In the genomic region with DNA sequence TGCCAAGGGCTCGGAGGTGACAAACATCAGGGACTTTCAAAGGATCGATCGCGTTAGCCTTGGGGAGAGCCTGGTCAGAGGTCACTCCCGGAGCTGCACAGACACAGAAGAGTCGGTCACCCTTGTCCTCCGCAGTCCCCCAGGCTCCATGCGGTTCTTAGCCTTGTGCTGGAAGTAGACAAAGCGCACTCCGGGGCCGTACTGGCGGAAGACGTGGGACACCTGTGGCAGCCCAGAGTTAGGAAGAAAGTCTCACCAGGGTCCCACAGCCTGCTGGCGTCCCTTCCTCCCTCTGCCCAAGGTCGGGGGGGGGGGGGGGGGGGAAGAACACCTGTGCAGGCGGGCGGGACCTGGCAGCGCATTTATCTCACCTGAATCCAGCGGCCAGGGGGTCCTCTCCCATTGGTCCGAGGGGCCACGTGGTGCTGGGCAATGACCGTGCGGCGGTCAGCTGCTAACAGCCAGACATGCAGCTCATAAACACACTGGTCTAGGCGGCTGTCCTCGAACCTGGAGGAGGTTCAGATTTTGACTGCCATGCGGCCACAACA, we compare ENCODE assay signal across 9 mouse cellular contexts. TPM values are rescaled to one million over a fixed set of nuclear protein-coding genes. Genes with fewer than 3 reads are reported as not detected.
DNase-seq lines count a peak whose midpoint lies in the region; ATAC-seq and TF ChIP-seq lines count a peak whose summit lies in the region.
"Had no signal": no experiment of that assay in that cellular context is flagged by ENCODE, and none has a peak within 500 bp of the region (broad histone marks: within the 10 kb centered on the region; RNA-seq: fewer than 3 reads in every experiment).

No protein-coding gene starts in this region.

- peak overlapping the region; percentile 24 for H3K4me3 ChIP-seq in heart, embryonic 12.5 days
- H3K4me3 ChIP-seq in forebrain, embryonic 15.5 days: no peak overlapping the region; the same call in 1 of the 2 replicates
- peak overlapping the region; percentile 25 for H3K4me3 ChIP-seq in midbrain, postnatal 0 days (ENCODE audit: low read depth, low read length)

- 0 out of 2 replicates have a peak, but pooled peaks have one; percentile 9 for ATAC-seq in heart, embryonic 12.5 days (ENCODE audit: insufficient number of reproducible peaks, low FRiP score)
- ATAC-seq in forebrain, embryonic 15.5 days (replicated peaks): no peak
- ATAC-seq in midbrain, postnatal 0 days (ENCODE audit: low FRiP score): peak; percentile 42; the same call in 1 of the 2 replicates

- no peaks in the 10 kb centered on the region for H3K9me3 ChIP-seq in heart, embryonic 12.5 days (replicated peaks)
- H3K9me3 ChIP-seq in forebrain, embryonic 15.5 days: no peaks in the 10 kb centered on the region
- no peaks in the 10 kb centered on the region for H3K9me3 ChIP-seq in midbrain, postnatal 0 days (ENCODE audit: low read length)

- DNase-seq in heart, postnatal 14 days: no peak
- DNase-seq in kidney, postnatal 10 days: peak; percentile 55
- no peak for DNase-seq in midbrain, postnatal 0 days (ENCODE audit: low spot score)
- no peak for DNase-seq in right cerebral cortex, postnatal 14 days
- no peak for DNase-seq in thymus, postnatal 25 days
- DNase-seq in ovary, postnatal 14 days (ENCODE audit: low spot score): no peak

- peak overlapping the region; percentile 61 for H3K4me2 ChIP-seq in heart, embryonic 12.5 days
- peak overlapping the region; percentile 14; the same call in 1 of the 2 replicates for H3K4me2 ChIP-seq in forebrain, embryonic 15.5 days (replicated peaks)
- peak overlapping the region; percentile 50 for H3K4me2 ChIP-seq in midbrain, postnatal 0 days (ENCODE audit: low read depth, low read length, poor library complexity, severe bottlenecking)

- peaks cover 64% of the 10 kb centered on the region for H3K27me3 ChIP-seq in heart, embryonic 12.5 days (replicated peaks)
- H3K27me3 ChIP-seq in forebrain, embryonic 15.5 days: peaks cover 35% of the 10 kb centered on the region
- peaks cover 38% of the 10 kb centered on the region for H3K27me3 ChIP-seq in midbrain, postnatal 0 days (ENCODE audit: insufficient read depth, low read length)

- no peaks in the 10 kb centered on the region for H3K36me3 ChIP-seq in heart, embryonic 12.5 days
- H3K36me3 ChIP-seq in forebrain, embryonic 15.5 days: no peaks in the 10 kb centered on the region
- H3K36me3 ChIP-seq in midbrain, postnatal 0 days (ENCODE audit: insufficient read depth, low read length): no peaks in the 10 kb centered on the region

- peak overlapping the region; percentile 28; the same call in 1 of the 2 replicates for H3K9ac ChIP-seq in heart, embryonic 12.5 days
- H3K9ac ChIP-seq in forebrain, embryonic 15.5 days (replicated peaks): no peak overlapping the region
- H3K9ac ChIP-seq in midbrain, postnatal 0 days (replicated peaks; ENCODE audit: low read length, poor library complexity, severe bottlenecking): no peak overlapping the region; the same call in 1 of the 2 replicates

- TF ChIP-seq CTCF in midbrain, postnatal 0 days (IDR thresholded peaks at IDR 0.05): no peak

- WGBS in heart, embryonic 12.5 days: 10% methylated on average over 25 of the region's 27 CpGs
- 5% methylated on average over 26 of the region's 27 CpGs for WGBS in forebrain, embryonic 15.5 days
- 5% methylated on average over 23 of the region's 27 CpGs for WGBS in midbrain, postnatal 0 days

- H3K4me1 ChIP-seq in heart, embryonic 12.5 days (replicated peaks): peaks cover 18% of the 10 kb centered on the region
- H3K4me1 ChIP-seq in forebrain, embryonic 15.5 days: peaks cover 16% of the 10 kb centered on the region
- 0 out of 2 replicates have a peak, but pooled peaks cover 2% of the 10 kb centered on the region for H3K4me1 ChIP-seq in midbrain, postnatal 0 days (ENCODE audit: insufficient read depth, low read length)

- no peak overlapping the region for H3K27ac ChIP-seq in heart, embryonic 12.5 days (ENCODE audit: poor library complexity, severe bottlenecking)
- H3K27ac ChIP-seq in forebrain, embryonic 15.5 days (replicated peaks): no peak overlapping the region
- H3K27ac ChIP-seq in midbrain, postnatal 0 days (ENCODE audit: low read depth, low read length): no peak overlapping the region

- intact Hi-C loops in heart, postnatal 14 days (cut with DNase I): no loop called here

RNA-seq across cellular contexts. Expression of gene Nccrp1, which starts 2.9 kb away (rescaled TPM):
- not detected in 2 replicates for polyA plus RNA-seq in heart, embryonic 12.5 days (2016; fragmentation: Nextera tagmentation; extraction: Ambion mirVana)
- total RNA-seq in heart, postnatal 14 days (2021): not detected
- polyA plus RNA-seq in forebrain, embryonic 15.5 days (2015; fragmentation: Nextera tagmentation; extraction: Ambion mirVana): not detected in 2 replicates
- total RNA-seq in midbrain, postnatal 0 days (2014; rRNA removed): 1.4 TPM in 1 of 2 replicates, not detected in the other
- 0.16 and 0.47 TPM in 2 replicates for polyA plus RNA-seq in midbrain, postnatal 0 days (2015; fragmentation: Nextera tagmentation; extraction: Ambion mirVana)

RNA-seq across cellular contexts. Expression of gene Sycn, which starts 3.4 kb away (rescaled TPM):
- polyA plus RNA-seq in heart, embryonic 12.5 days (2016; fragmentation: Nextera tagmentation; extraction: Ambion mirVana): not detected in 2 replicates
- not detected for total RNA-seq in heart, postnatal 14 days (2021)
- polyA plus RNA-seq in forebrain, embryonic 15.5 days (2015; fragmentation: Nextera tagmentation; extraction: Ambion mirVana): not detected in 2 replicates
- total RNA-seq in midbrain, postnatal 0 days (2014; rRNA removed): not detected in 2 replicates
- polyA plus RNA-seq in midbrain, postnatal 0 days (2015; fragmentation: Nextera tagmentation; extraction: Ambion mirVana): not detected in 2 replicates

RNA-seq across cellular contexts. Expression of gene Ifnl3, which starts 21.5 kb away (rescaled TPM):
- polyA plus RNA-seq in heart, embryonic 12.5 days (2016; fragmentation: Nextera tagmentation; extraction: Ambion mirVana): not detected in 2 replicates
- total RNA-seq in heart, postnatal 14 days (2021): not detected
- polyA plus RNA-seq in forebrain, embryonic 15.5 days (2015; fragmentation: Nextera tagmentation; extraction: Ambion mirVana): not detected in 2 replicates
- not detected in 2 replicates for total RNA-seq in midbrain, postnatal 0 days (2014; rRNA removed)
- not detected in 2 replicates for polyA plus RNA-seq in midbrain, postnatal 0 days (2015; fragmentation: Nextera tagmentation; extraction: Ambion mirVana)
- polyA plus RNA-seq: gonadal fat pad, adult 2 months had no signal

RNA-seq across cellular contexts. Expression of gene Ifnl2, which starts 33.9 kb away (rescaled TPM):
- polyA plus RNA-seq in heart, embryonic 12.5 days (2016; fragmentation: Nextera tagmentation; extraction: Ambion mirVana): not detected in 2 replicates
- total RNA-seq in heart, postnatal 14 days (2021): not detected
- polyA plus RNA-seq in forebrain, embryonic 15.5 days (2015; fragmentation: Nextera tagmentation; extraction: Ambion mirVana): not detected in 2 replicates
- not detected in 2 replicates for total RNA-seq in midbrain, postnatal 0 days (2014; rRNA removed)
- not detected in 2 replicates for polyA plus RNA-seq in midbrain, postnatal 0 days (2015; fragmentation: Nextera tagmentation; extraction: Ambion mirVana)
- polyA plus RNA-seq: gonadal fat pad, adult 2 months had no signal

RNA-seq across cellular contexts. Expression of gene Samd4b, which starts 53.8 kb away (rescaled TPM):
- polyA plus RNA-seq in heart, embryonic 12.5 days (2016; fragmentation: Nextera tagmentation; extraction: Ambion mirVana): 29.0 and 29.5 TPM in 2 replicates
- 10 to 100 TPM; 32.1 to 32.4 TPM for total RNA-seq in heart, postnatal 14 days (2021)
- 24.3 and 25.7 TPM in 2 replicates for polyA plus RNA-seq in forebrain, embryonic 15.5 days (2015; fragmentation: Nextera tagmentation; extraction: Ambion mirVana)
- 48.2 and 56.0 TPM in 2 replicates for total RNA-seq in midbrain, postnatal 0 days (2014; rRNA removed)
- polyA plus RNA-seq in midbrain, postnatal 0 days (2015; fragmentation: Nextera tagmentation; extraction: Ambion mirVana): 17.6 and 19.2 TPM in 2 replicates
